Comparison of ENCODE assay signal across 24 mouse cellular contexts in the genomic region with DNA sequence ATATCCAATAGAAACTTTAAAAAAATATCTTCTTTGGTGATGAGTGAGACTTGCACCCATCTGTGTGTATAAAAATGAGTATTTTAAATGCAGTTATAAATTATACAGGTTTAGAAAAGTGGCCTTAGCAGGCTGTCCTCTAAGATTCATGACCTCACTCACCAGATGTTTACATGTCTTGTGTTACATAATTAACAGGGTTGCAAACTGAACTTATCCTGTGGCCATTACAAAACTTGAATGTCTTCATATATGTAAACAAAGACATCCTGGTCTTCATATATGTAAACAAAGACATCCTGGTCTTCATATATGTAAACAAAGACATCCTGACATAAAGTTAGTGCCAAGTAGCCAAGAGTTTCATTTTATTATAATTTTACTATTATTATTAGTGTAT.
DNase-seq lines count a peak whose midpoint lies in the region; ATAC-seq and TF ChIP-seq lines count a peak whose summit lies in the region.
"Had no signal": no experiment of that assay in that cellular context is flagged by ENCODE, and none has a peak within 500 bp of the region (broad histone marks: within the 10 kb centered on the region; RNA-seq: fewer than 3 reads in every experiment).

No protein-coding gene starts in this region.

- H3K4me2 ChIP-seq in intestine, embryonic 15.5 days (replicated peaks) = no peak overlapping the region
- H3K4me2 ChIP-seq in intestine, postnatal 0 days (replicated peaks; ENCODE audit: low read depth) = no peak overlapping the region
- H3K4me2 ChIP-seq in lung, embryonic 15.5 days = no peak overlapping the region
- no peak overlapping the region for H3K4me2 ChIP-seq in lung, postnatal 0 days (replicated peaks; ENCODE audit: low read depth, low read length)
- H3K4me2 ChIP-seq in intestine, embryonic 16.5 days (ENCODE audit: low read depth, low read length) = no peak overlapping the region
- H3K4me2 ChIP-seq: embryonic facial prominence, embryonic 12.5 days; forebrain, embryonic 13.5 days had no signal

- peak; percentile 69 for TF ChIP-seq EP300 in lung, postnatal 0 days (IDR thresholded peaks at IDR 0.05)

- H3K27ac ChIP-seq in intestine, embryonic 15.5 days = no peak overlapping the region
- no peak overlapping the region for H3K27ac ChIP-seq in intestine, postnatal 0 days (ENCODE audit: low read depth, low read length)
- no peak overlapping the region for H3K27ac ChIP-seq in lung, embryonic 15.5 days
- H3K27ac ChIP-seq in lung, postnatal 0 days (ENCODE audit: low read length) = no peak overlapping the region
- H3K27ac ChIP-seq in intestine, embryonic 16.5 days (ENCODE audit: low read length) = no peak overlapping the region
- H3K27ac ChIP-seq: embryonic facial prominence, embryonic 10.5 days; embryonic facial prominence, embryonic 12.5 days; forebrain, embryonic 13.5 days had no signal

- H3K4me1 ChIP-seq in intestine, embryonic 15.5 days (replicated peaks) = no peaks in the 10 kb centered on the region
- H3K4me1 ChIP-seq in intestine, postnatal 0 days (replicated peaks; ENCODE audit: control insufficient read depth, insufficient read depth, low read length) = no peaks in the 10 kb centered on the region
- no peaks in the 10 kb centered on the region for H3K4me1 ChIP-seq in lung, embryonic 15.5 days
- no peaks in the 10 kb centered on the region for H3K4me1 ChIP-seq in lung, postnatal 0 days (ENCODE audit: insufficient read depth, low read depth, low read length)
- no peaks in the 10 kb centered on the region for H3K4me1 ChIP-seq in intestine, embryonic 16.5 days (ENCODE audit: control insufficient read depth, insufficient read depth, low read length)
- H3K4me1 ChIP-seq: embryonic facial prominence, embryonic 10.5 days; embryonic facial prominence, embryonic 12.5 days; forebrain, embryonic 13.5 days had no signal

- H3K9me3 ChIP-seq in intestine, embryonic 15.5 days = no peaks in the 10 kb centered on the region
- H3K9me3 ChIP-seq in intestine, postnatal 0 days (ENCODE audit: control insufficient read depth) = no peaks in the 10 kb centered on the region
- no peaks in the 10 kb centered on the region for H3K9me3 ChIP-seq in lung, embryonic 15.5 days
- H3K9me3 ChIP-seq in lung, postnatal 0 days (ENCODE audit: low read length) = no peaks in the 10 kb centered on the region
- H3K9me3 ChIP-seq in intestine, embryonic 16.5 days (ENCODE audit: control insufficient read depth, low read length) = no peaks in the 10 kb centered on the region
- H3K9me3 ChIP-seq: embryonic facial prominence, embryonic 10.5 days; embryonic facial prominence, embryonic 12.5 days; forebrain, embryonic 13.5 days; G1E had no signal

- no peak overlapping the region for H3K9ac ChIP-seq in intestine, embryonic 15.5 days
- H3K9ac ChIP-seq in intestine, postnatal 0 days (ENCODE audit: low read depth, low read length) = no peak overlapping the region
- H3K9ac ChIP-seq in lung, embryonic 15.5 days = no peak overlapping the region
- no peak overlapping the region for H3K9ac ChIP-seq in lung, postnatal 0 days (replicated peaks; ENCODE audit: low read depth)
- no peak overlapping the region for H3K9ac ChIP-seq in intestine, embryonic 16.5 days (ENCODE audit: low read depth, low read length)
- H3K9ac ChIP-seq: embryonic facial prominence, embryonic 12.5 days; forebrain, embryonic 13.5 days had no signal

- ATAC-seq in intestine, embryonic 15.5 days = 0 out of 2 replicates have a peak, but pooled peaks have one; percentile 45
- ATAC-seq in intestine, postnatal 0 days = no peak
- ATAC-seq in lung, embryonic 15.5 days (ENCODE audit: borderline replicate concordance, extremely low read depth, low FRiP score, low TSS enrichment) = peak; percentile 65; the same call in 1 of the 2 replicates
- ATAC-seq in lung, postnatal 0 days = no peak
- peak; percentile 59 for ATAC-seq in intestine, embryonic 16.5 days
- ATAC-seq: activated CD4-positive, CD25-positive, alpha-beta regulatory T cell, adult 4 months; CD4-positive, CD25-positive, alpha-beta regulatory T cell, adult 4 months; forebrain, embryonic 13.5 days; Patski had no signal

- no peaks in the 10 kb centered on the region for H3K36me3 ChIP-seq in intestine, embryonic 15.5 days
- H3K36me3 ChIP-seq in intestine, postnatal 0 days (ENCODE audit: control insufficient read depth, insufficient read depth) = no peaks in the 10 kb centered on the region
- H3K36me3 ChIP-seq in lung, embryonic 15.5 days = no peaks in the 10 kb centered on the region
- no peaks in the 10 kb centered on the region for H3K36me3 ChIP-seq in lung, postnatal 0 days (ENCODE audit: insufficient read depth, low read length)
- H3K36me3 ChIP-seq in intestine, embryonic 16.5 days (ENCODE audit: control insufficient read depth, insufficient read depth, low read length) = no peaks in the 10 kb centered on the region
- H3K36me3 ChIP-seq: embryonic facial prominence, embryonic 10.5 days; embryonic facial prominence, embryonic 12.5 days; G1E had no signal

- H3K27me3 ChIP-seq in intestine, embryonic 15.5 days (replicated peaks) = no peaks in the 10 kb centered on the region
- H3K27me3 ChIP-seq in intestine, postnatal 0 days (replicated peaks; ENCODE audit: control insufficient read depth, insufficient read depth, low read length) = no peaks in the 10 kb centered on the region
- H3K27me3 ChIP-seq in lung, embryonic 15.5 days = no peaks in the 10 kb centered on the region
- H3K27me3 ChIP-seq in lung, postnatal 0 days (replicated peaks; ENCODE audit: insufficient read depth, low read length) = no peaks in the 10 kb centered on the region
- no peaks in the 10 kb centered on the region for H3K27me3 ChIP-seq in intestine, embryonic 16.5 days (replicated peaks; ENCODE audit: control insufficient read depth, insufficient read depth, low read length)
- H3K27me3 ChIP-seq: CH12.LX; embryonic facial prominence, embryonic 12.5 days; forebrain, embryonic 13.5 days; Patski had no signal

- no peak for DNase-seq in lung, postnatal 25 days (ENCODE audit: low spot score)
- DNase-seq in lung, postnatal 0 days (ENCODE audit: low spot score) = no peak
- no peak for DNase-seq in lung, postnatal 10 days
- DNase-seq: adrenal gland, adult 8-10 months; adrenal gland, postnatal 14 days; adrenal gland, postnatal 36 days; B cell, adult 2 months; cerebellum, adult 11-12 months; cerebellum, adult 2 months; cerebellum, adult 9-10 months; cerebellum, postnatal 10 days; cerebellum, postnatal 25 days had no signal

- TF ChIP-seq CTCF in intestine, postnatal 0 days (IDR thresholded peaks at IDR 0.05; ENCODE audit: low read depth) = no peak
- no peak for TF ChIP-seq CTCF in lung, postnatal 0 days (IDR thresholded peaks at IDR 0.05)

- no peak overlapping the region for H3K4me3 ChIP-seq in intestine, embryonic 15.5 days (replicated peaks)
- H3K4me3 ChIP-seq in intestine, postnatal 0 days (ENCODE audit: low read depth, low read length) = no peak overlapping the region
- H3K4me3 ChIP-seq in lung, embryonic 15.5 days = no peak overlapping the region
- no peak overlapping the region for H3K4me3 ChIP-seq in lung, postnatal 0 days (ENCODE audit: low read depth, low read length)
- H3K4me3 ChIP-seq in intestine, embryonic 16.5 days (ENCODE audit: low read length) = no peak overlapping the region
- H3K4me3 ChIP-seq: embryonic facial prominence, embryonic 10.5 days; embryonic facial prominence, embryonic 12.5 days; forebrain, embryonic 13.5 days had no signal

Comparison
In these comparisons a context has a peak if more than half of its experiments do, and no peak if none do; other contexts are left out.
1. ATAC-seq: peak in intestine, embryonic 15.5 days (single experiment), lung, embryonic 15.5 days (single experiment) and intestine, embryonic 16.5 days (single experiment); none in intestine, postnatal 0 days (single experiment) and lung, postnatal 0 days (single experiment).